Mouse (Mus musculus) limb, embryonic 13.5 days (tissue): ENCODE results near the gene Wnt3a. TPM values are rescaled to one million over a fixed set of nuclear protein-coding genes. Genes with fewer than 3 reads are reported as not detected.
"Not testable (repeated sequence)": the region's sequence is repeated elsewhere in the genome, so short reads cannot be mapped to it uniquely, and the experiment has no call there.

Source experiments
- ATAC-seq: fragments of 200-750 bp; cut with Nextera tagmentation; 2 replicates; pipeline ENCODE4 v1.8.0; 2017; ENCODE audit warnings: low read depth, moderate number of reproducible peaks, moderate TSS enrichment; ENCODE audit not compliant: low FRiP score
- H3K27ac ChIP-seq: fragments of 300-500 bp; sonication (generic); 2 replicates; pipeline ENCODE4 v1.5.1; 2015; ENCODE audit warnings: inconsistent platforms, mild to moderate bottlenecking, moderate library complexity
- H3K27me3 ChIP-seq: fragments of 300-500 bp; sonication (generic); 2 replicates; pipeline ENCODE4 v1.6.1; 2015; ENCODE audit warnings: mild to moderate bottlenecking, inconsistent platforms
- H3K36me3 ChIP-seq: fragments of 300-500 bp; sonication (generic); 2 replicates; pipeline ENCODE4 v1.6.1; 2015; ENCODE audit warnings: inconsistent platforms, mild to moderate bottlenecking, moderate library complexity
- H3K4me1 ChIP-seq: fragments of 300-500 bp; sonication (generic); 2 replicates; pipeline ENCODE4 v1.6.1; 2015; ENCODE audit warnings: inconsistent platforms
- H3K4me2 ChIP-seq: fragments of 300-500 bp; sonication (generic); replicated peaks from 2 replicates; pipeline ENCODE4 v1.6.1; 2015; ENCODE audit warnings: inconsistent platforms, mild to moderate bottlenecking, moderate library complexity
- H3K4me3 ChIP-seq: fragments of 300-500 bp; sonication (generic); 2 replicates; pipeline ENCODE4 v1.5.1; 2015; ENCODE audit warnings: moderate library complexity, mild to moderate bottlenecking, inconsistent platforms
- H3K9ac ChIP-seq: fragments of 300-500 bp; sonication (generic); 2 replicates; pipeline ENCODE4 v1.6.1; 2015; ENCODE audit warnings: mild to moderate bottlenecking, inconsistent platforms
- H3K9me3 ChIP-seq: fragments of 300-500 bp; sonication (generic); 2 replicates; pipeline ENCODE4 v1.6.1; 2016; ENCODE audit warnings: inconsistent platforms
- WGBS: fragments of 180-500 bp; shearing (Covaris S2); methylation state at CpG from one replicate; pipeline ENCODE4 v1.1.7; 2015; 5-methylcytosine and 5-hydroxymethylcytosine counted together
- polyA plus RNA-seq: library from polyadenylated mRNA; unstranded; fragments of >200 nt; fragmentation: Nextera tagmentation; extraction: Ambion mirVana; gene quantifications from 2 replicates; pipeline ENCODE4 v1.2.1, GENCODE M21; 2015

Gene Wnt3a
- polyA plus RNA-seq, 1 experiment from 2014 or later = 3.1 TPM

GRCm38 (mm10) chr11:59306461-59307421, 16.2 kb upstream of the Wnt3a start, which contains the start of gene Wnt9a:
TSS of gene Wnt9a (plus strand) at chr11:59306928.
- Histone ChIP-seq H3K27ac (peak within 1 kb of the TSS; percentile 76; the same call in 1 of the 2 replicates), H3K4me3 (peak within 1 kb of the TSS; percentile 75), H3K9me3 (no peaks in the 10 kb centered on the region), H3K27me3 (peaks cover 75% of the 10 kb centered on the region), H3K4me2 (peak within 1 kb of the TSS; percentile 89), H3K36me3 (no peaks in the 10 kb centered on the region), H3K4me1 (peaks cover 63% of the 10 kb centered on the region), H3K9ac (peak within 1 kb of the TSS; percentile 84)
- ATAC-seq = peak; percentile 70
- under 1% methylated on average over 113 of the region's 128 CpGs for WGBS

GRCm38 (mm10) chr11:59305821-59306215, 15.3 kb upstream of the Wnt3a start:
- ATAC-seq = no peak
- Histone ChIP-seq H3K9ac (peak overlapping the region; percentile 48; the same call in 1 of the 2 replicates), H3K36me3 (no peaks in the 10 kb centered on the region), H3K27me3 (peaks cover 78% of the 10 kb centered on the region), H3K4me2 (peak overlapping the region; percentile 89), H3K9me3 (no peaks in the 10 kb centered on the region), H3K4me1 (peaks cover 54% of the 10 kb centered on the region), H3K27ac (no peak overlapping the region), H3K4me3 (peak overlapping the region; percentile 75)
- 9% methylated on average over 10 of the region's 10 CpGs for WGBS

GRCm38 (mm10) chr11:59305008-59305820, 14.7 kb upstream of the Wnt3a start:
- H3K4me1 ChIP-seq = peaks cover 48% of the 10 kb centered on the region

GRCm38 (mm10) chr11:59302700-59303569, 12.4 kb upstream of the Wnt3a start:
- H3K4me1 ChIP-seq = peaks cover 25% of the 10 kb centered on the region
- H3K4me3 ChIP-seq = no peak overlapping the region
- H3K4me2 ChIP-seq = no peak overlapping the region
- WGBS = 31% methylated on average over 5 of the region's 10 CpGs
- peaks cover 83% of the 10 kb centered on the region for H3K27me3 ChIP-seq
- no peak overlapping the region for H3K9ac ChIP-seq
- no peak overlapping the region for H3K27ac ChIP-seq
- ATAC-seq = no peak
- H3K9me3 ChIP-seq = no peaks in the 10 kb centered on the region
- H3K36me3 ChIP-seq = no peaks in the 10 kb centered on the region

More at GRCm38 (mm10) chr11:59305008-59305820, 14.7 kb upstream of the Wnt3a start:
- WGBS = 22% methylated on average over 22 of the region's 22 CpGs
- Histone ChIP-seq H3K4me2 (peak overlapping the region; percentile 89), H3K9ac (no peak overlapping the region), H3K36me3 (no peaks in the 10 kb centered on the region), H3K27me3 (peaks cover 82% of the 10 kb centered on the region), H3K27ac (no peak overlapping the region), H3K4me3 (peak overlapping the region; percentile 75; the same call in 1 of the 2 replicates), H3K9me3 (no peaks in the 10 kb centered on the region)
- ATAC-seq = no peak

GRCm38 (mm10) chr11:59301053-59301452, 10.5 kb upstream of the Wnt3a start:
- not testable (repeated sequence) for H3K36me3 ChIP-seq, H3K9ac ChIP-seq, ATAC-seq, H3K27ac ChIP-seq, H3K9me3 ChIP-seq, H3K4me3 ChIP-seq, H3K4me2 ChIP-seq
- peaks cover 92% of the 10 kb centered on the region for H3K27me3 ChIP-seq
- 47% methylated on average over 2 of the region's 2 CpGs for WGBS
- peaks cover 16% of the 10 kb centered on the region for H3K4me1 ChIP-seq

- Histone ChIP-seq H3K4me2 (no peak overlapping the region), H3K36me3 (no peaks in the 10 kb centered on the region), H3K4me1 (peaks cover 8% of the 10 kb centered on the region), H3K27ac (no peak overlapping the region), H3K4me3 (no peak overlapping the region), H3K9ac (no peak overlapping the region), H3K27me3 (peaks cover 92% of the 10 kb centered on the region), H3K9me3 (no peaks in the 10 kb centered on the region)
- 20% methylated on average over 3 of the region's 3 CpGs for WGBS
- no peak for ATAC-seq
Observed at GRCm38 (mm10) chr11:59300185-59300584, 9.6 kb upstream of the Wnt3a start.

- no peaks in the 10 kb centered on the region for H3K36me3 ChIP-seq
- H3K4me2 ChIP-seq = no peak overlapping the region
- no peak overlapping the region for H3K27ac ChIP-seq
- H3K9ac ChIP-seq = no peak overlapping the region; the same call in 1 of the 2 replicates
- no peak for ATAC-seq
- no peaks in the 10 kb centered on the region for H3K9me3 ChIP-seq
- WGBS = 27% methylated on average over 7 of the region's 7 CpGs
- H3K4me1 ChIP-seq = no peaks in the 10 kb centered on the region
- no peak overlapping the region for H3K4me3 ChIP-seq
- peaks cover 88% of the 10 kb centered on the region for H3K27me3 ChIP-seq
Observed at GRCm38 (mm10) chr11:59297941-59298340, 7.4 kb upstream of the Wnt3a start.

- WGBS = 27% methylated on average over 7 of the region's 7 CpGs
- H3K27ac ChIP-seq = no peak overlapping the region
- no peaks in the 10 kb centered on the region for H3K9me3 ChIP-seq
- no peak overlapping the region for H3K9ac ChIP-seq
- no peak overlapping the region for H3K4me3 ChIP-seq
- H3K36me3 ChIP-seq = no peaks in the 10 kb centered on the region
- peaks cover 18% of the 10 kb centered on the region for H3K4me1 ChIP-seq
- ATAC-seq = no peak
- no peak overlapping the region for H3K4me2 ChIP-seq
- H3K27me3 ChIP-seq = peaks cover 96% of the 10 kb centered on the region
Observed at GRCm38 (mm10) chr11:59293616-59294015, 3.1 kb upstream of the Wnt3a start.

GRCm38 (mm10) chr11:59289706-59290105, 846 bp downstream of the Wnt3a start:
- peak overlapping the region; percentile 45 for H3K4me3 ChIP-seq

GRCm38 (mm10) chr11:59284146-59284545, 6.4 kb downstream of the Wnt3a start:
- no peak overlapping the region for H3K9ac ChIP-seq
- 26% methylated on average over 14 of the region's 14 CpGs for WGBS
- H3K36me3 ChIP-seq = no peaks in the 10 kb centered on the region
- H3K4me3 ChIP-seq = no peak overlapping the region
- no peaks in the 10 kb centered on the region for H3K9me3 ChIP-seq
- ATAC-seq = no peak
- peaks cover 13% of the 10 kb centered on the region for H3K4me1 ChIP-seq
- H3K4me2 ChIP-seq = no peak overlapping the region
- no peak overlapping the region for H3K27ac ChIP-seq
- peaks cover 91% of the 10 kb centered on the region for H3K27me3 ChIP-seq

More at GRCm38 (mm10) chr11:59289706-59290105, 846 bp downstream of the Wnt3a start:
- H3K27me3 ChIP-seq = peaks cover 98% of the 10 kb centered on the region
- under 1% methylated on average over 25 of the region's 25 CpGs for whole genome bisulfite sequencing
- H3K36me3 ChIP-seq = no peaks in the 10 kb centered on the region
- H3K4me2 ChIP-seq = peak overlapping the region; percentile 69
- H3K9ac ChIP-seq = no peak overlapping the region
- no peaks in the 10 kb centered on the region for H3K9me3 ChIP-seq
- no peak for ATAC-seq
- H3K27ac ChIP-seq = no peak overlapping the region
- peaks cover 19% of the 10 kb centered on the region for H3K4me1 ChIP-seq

GRCm38 (mm10) chr11:59282933-59283332, 7.6 kb downstream of the Wnt3a start:
- ATAC-seq = no peak
- H3K9ac ChIP-seq = no peak overlapping the region
- H3K36me3 ChIP-seq = no peaks in the 10 kb centered on the region
- 65% methylated on average over 10 of the region's 10 CpGs for WGBS
- no peak overlapping the region for H3K27ac ChIP-seq
- no peak overlapping the region for H3K4me3 ChIP-seq
- peaks cover 84% of the 10 kb centered on the region for H3K27me3 ChIP-seq
- no peaks in the 10 kb centered on the region for H3K9me3 ChIP-seq
- H3K4me1 ChIP-seq = peaks cover 7% of the 10 kb centered on the region; the same call in 1 of the 2 replicates
- H3K4me2 ChIP-seq = no peak overlapping the region
